Mouse (Mus musculus): ENCODE data around the gene Cog5. TPM values are rescaled to one million over a fixed set of nuclear protein-coding genes. Genes with fewer than 3 reads are reported as not detected.
A peak's percentile ranks its signal among the peaks of the same experiment; 100 is the strongest.

Gene Cog5
- polyA plus RNA-seq, 1 experiment from 2014 or later = 36.8 TPM

DNA sequence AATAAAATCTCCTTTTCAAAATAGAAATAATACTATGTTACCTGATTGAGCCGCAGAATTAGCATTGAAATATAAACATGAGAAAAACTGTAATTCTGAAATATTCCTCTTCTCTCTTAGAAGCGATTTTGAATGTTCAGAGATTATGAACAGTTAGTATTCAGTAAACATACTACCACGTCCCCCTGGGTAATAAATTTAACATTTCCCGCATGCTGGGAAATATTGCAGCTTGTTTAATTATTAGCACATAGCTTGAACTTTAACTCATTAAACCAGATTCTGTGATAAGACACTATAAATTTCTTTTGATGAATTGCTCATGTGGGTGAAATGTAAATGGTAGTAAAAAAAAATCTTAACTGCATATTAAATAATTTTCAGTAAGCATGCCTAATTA lies 58.1 kb downstream of the Cog5 start:
- Histone ChIP-seq H3K27ac (replicated peaks; ENCODE audit: low read depth, low read length) (no peak overlapping the region), H3K4me2 (ENCODE audit: low read depth, low read length) (no peak overlapping the region), H3K4me3 (ENCODE audit: low read depth, low read length) (no peak overlapping the region), H3K27me3 (ENCODE audit: control insufficient read depth, insufficient read depth, low read length) (no peaks in the 10 kb centered on the region), H3K9me3 (replicated peaks; ENCODE audit: control insufficient read depth, low read length) (no peaks in the 10 kb centered on the region), H3K36me3 (replicated peaks; ENCODE audit: control insufficient read depth, insufficient read depth, low read depth, low read length) (no peaks in the 10 kb centered on the region), H3K4me1 (ENCODE audit: control insufficient read depth, insufficient read depth, low read length) (no peaks in the 10 kb centered on the region), H3K9ac (replicated peaks; ENCODE audit: low read length) (no peak overlapping the region)
- 86% methylated on average over 4 of the region's 4 CpGs for WGBS
- no peak for DNase-seq (ENCODE audit: low spot score)
- no peak for ATAC-seq (replicated peaks; ENCODE audit: insufficient number of reproducible peaks, low FRiP score, low TSS enrichment, low read depth)

DNA sequence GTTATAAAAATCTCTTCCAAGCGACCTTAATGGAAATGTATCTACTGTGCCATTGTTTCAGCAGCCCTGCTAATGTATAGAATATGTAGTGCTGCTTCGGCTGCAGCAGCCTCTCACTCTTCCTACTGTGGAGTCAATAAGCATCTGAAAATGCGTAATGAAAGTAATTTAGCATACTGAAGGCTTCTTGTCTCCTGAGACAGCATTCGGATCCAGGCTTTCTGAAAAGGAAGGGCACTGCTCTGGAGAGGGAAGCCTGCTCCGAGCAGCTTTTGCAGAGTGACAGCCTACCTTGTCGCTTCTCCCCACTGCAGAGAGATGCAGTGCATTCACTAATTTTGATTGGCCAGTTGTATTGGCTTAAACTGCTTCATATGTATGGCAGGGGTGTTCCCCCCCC lies 58.9 kb downstream of the Cog5 start, which contains the start of gene Gpr22:
Gene Gpr22 (minus strand): TSS at position 348 of the 400 bp plus-strand sequence.
- H3K4me2 ChIP-seq (ENCODE audit: low read depth, low read length) = no peak within 1 kb of the TSS; the same call in 1 of the 2 replicates
- DNase-seq (ENCODE audit: low spot score) (peak; percentile 27), ATAC-seq (replicated peaks; ENCODE audit: insufficient number of reproducible peaks, low FRiP score, low TSS enrichment, low read depth) (no peak)
- H3K9me3 ChIP-seq (replicated peaks; ENCODE audit: control insufficient read depth, low read length) = no peaks in the 10 kb centered on the region
- no peak within 1 kb of the TSS for H3K4me3 ChIP-seq (ENCODE audit: low read depth, low read length)
- H3K4me1 ChIP-seq (ENCODE audit: control insufficient read depth, insufficient read depth, low read length) = no peaks in the 10 kb centered on the region
- 20% methylated on average over 6 of the region's 6 CpGs for WGBS
- H3K36me3 ChIP-seq (replicated peaks; ENCODE audit: control insufficient read depth, insufficient read depth, low read depth, low read length) = no peaks in the 10 kb centered on the region
- no peaks in the 10 kb centered on the region for H3K27me3 ChIP-seq (ENCODE audit: control insufficient read depth, insufficient read depth, low read length)
- H3K9ac ChIP-seq (replicated peaks; ENCODE audit: low read length) = no peak within 1 kb of the TSS
- no peak within 1 kb of the TSS for H3K27ac ChIP-seq (replicated peaks; ENCODE audit: low read depth, low read length)

DNA sequence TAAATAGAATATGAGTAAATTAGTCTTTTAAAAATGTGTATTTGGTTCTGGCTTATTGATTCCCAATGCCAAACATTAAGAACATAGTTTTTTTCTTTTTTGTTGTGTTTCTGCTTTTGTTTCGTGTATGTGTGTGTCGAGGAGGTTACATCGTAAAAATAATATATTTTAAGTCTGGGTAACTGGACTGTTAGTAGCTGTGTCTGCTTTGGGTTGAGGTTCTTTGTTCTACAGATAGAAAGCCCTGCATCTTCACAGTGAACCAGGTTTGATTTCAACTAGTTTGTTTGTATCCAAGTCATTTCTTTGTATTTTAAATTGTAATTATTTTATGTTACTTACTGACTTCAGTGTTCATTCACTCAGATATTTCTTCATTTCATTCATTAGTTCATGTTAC lies 59.4 kb downstream of the Cog5 start:
- no peak overlapping the region for H3K9ac ChIP-seq (replicated peaks; ENCODE audit: low read length)
- H3K4me3 ChIP-seq (ENCODE audit: low read depth, low read length) = no peak overlapping the region
- DNase-seq (ENCODE audit: low spot score) = no peak
- ATAC-seq (replicated peaks; ENCODE audit: insufficient number of reproducible peaks, low FRiP score, low TSS enrichment, low read depth) = no peak
- H3K27ac ChIP-seq (replicated peaks; ENCODE audit: low read depth, low read length) = no peak overlapping the region
- no peak overlapping the region for H3K4me2 ChIP-seq (ENCODE audit: low read depth, low read length)
- no peaks in the 10 kb centered on the region for H3K27me3 ChIP-seq (ENCODE audit: control insufficient read depth, insufficient read depth, low read length)
- WGBS = 94% methylated on average over 3 of the region's 3 CpGs
- no peaks in the 10 kb centered on the region for H3K9me3 ChIP-seq (replicated peaks; ENCODE audit: control insufficient read depth, low read length)
- no peaks in the 10 kb centered on the region for H3K36me3 ChIP-seq (replicated peaks; ENCODE audit: control insufficient read depth, insufficient read depth, low read depth, low read length)
- H3K4me1 ChIP-seq (ENCODE audit: control insufficient read depth, insufficient read depth, low read length) = no peaks in the 10 kb centered on the region

DNA sequence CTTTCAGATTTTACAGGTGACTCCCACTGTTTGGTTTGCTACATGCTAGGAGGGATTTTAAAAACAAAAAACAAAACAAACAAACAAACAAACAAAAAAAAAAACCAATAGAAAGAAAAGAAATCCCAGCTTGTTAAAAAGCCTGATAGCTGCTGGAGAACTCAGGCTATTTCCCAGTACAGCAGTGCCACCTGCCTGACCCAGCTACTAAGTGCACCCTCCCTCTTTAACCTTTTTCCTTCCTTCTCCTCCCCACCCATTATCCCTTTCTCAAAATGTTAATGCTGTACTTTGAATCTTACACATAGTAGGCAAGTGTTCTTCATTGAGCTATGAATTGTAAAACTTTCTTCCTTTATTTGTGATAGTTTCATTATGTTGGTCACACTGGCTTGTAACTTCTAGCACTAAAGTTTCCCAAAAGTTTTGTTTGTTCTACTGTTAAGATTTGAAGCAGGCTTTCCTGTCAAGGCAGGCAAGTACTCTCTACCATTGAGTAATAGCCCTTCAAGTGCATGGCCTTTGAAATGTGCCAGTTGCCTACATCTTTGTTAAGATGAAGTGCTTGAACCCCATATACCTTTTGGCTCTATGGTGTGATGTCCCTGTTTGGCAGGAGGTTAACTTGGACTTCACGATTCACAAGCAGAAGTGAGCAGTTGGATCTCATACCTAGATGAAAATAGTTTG lies 65.1 kb downstream of the Cog5 start:
- WGBS = 91% methylated on average over 1 of the region's 1 CpGs
- DNase-seq (ENCODE audit: low spot score) (peak; percentile 14), ATAC-seq (replicated peaks; ENCODE audit: insufficient number of reproducible peaks, low FRiP score, low TSS enrichment, low read depth) (no peak)
- Histone ChIP-seq H3K4me1 (ENCODE audit: control insufficient read depth, insufficient read depth, low read length) (no peaks in the 10 kb centered on the region), H3K27me3 (ENCODE audit: control insufficient read depth, insufficient read depth, low read length) (no peaks in the 10 kb centered on the region), H3K36me3 (replicated peaks; ENCODE audit: control insufficient read depth, insufficient read depth, low read depth, low read length) (no peaks in the 10 kb centered on the region), H3K4me2 (ENCODE audit: low read depth, low read length) (no peak overlapping the region), H3K9me3 (replicated peaks; ENCODE audit: control insufficient read depth, low read length) (no peaks in the 10 kb centered on the region), H3K27ac (replicated peaks; ENCODE audit: low read depth, low read length) (no peak overlapping the region), H3K4me3 (ENCODE audit: low read depth, low read length) (no peak overlapping the region), H3K9ac (replicated peaks; ENCODE audit: low read length) (no peak overlapping the region)

DNA sequence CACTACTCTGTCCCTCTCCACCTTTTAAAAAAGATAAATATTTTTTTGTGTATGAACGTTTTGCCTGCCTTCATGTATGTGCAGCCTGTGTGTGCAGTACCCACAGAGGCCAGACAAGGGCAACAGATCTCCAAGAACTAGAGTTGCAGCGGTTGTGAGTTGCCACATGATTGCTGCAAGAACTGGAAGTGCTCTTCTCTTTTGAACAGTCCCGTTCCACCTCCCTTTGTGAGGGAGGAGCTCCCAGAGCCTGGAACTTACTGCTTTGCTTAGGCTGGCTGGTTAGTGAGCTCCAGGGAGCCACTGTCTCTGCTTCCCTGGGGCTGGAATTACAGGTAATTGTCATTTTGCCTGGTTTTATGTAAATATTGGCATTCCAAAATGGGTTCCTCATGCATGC lies 69.9 kb downstream of the Cog5 start:
- no peak for ATAC-seq (replicated peaks; ENCODE audit: insufficient number of reproducible peaks, low FRiP score, low TSS enrichment, low read depth)
- H3K9ac ChIP-seq (replicated peaks; ENCODE audit: low read length) = no peak overlapping the region
- no peak overlapping the region for H3K4me2 ChIP-seq (ENCODE audit: low read depth, low read length)
- H3K27me3 ChIP-seq (ENCODE audit: control insufficient read depth, insufficient read depth, low read length) = no peaks in the 10 kb centered on the region
- 85% methylated on average over 3 of the region's 3 CpGs for WGBS
- no peaks in the 10 kb centered on the region for H3K36me3 ChIP-seq (replicated peaks; ENCODE audit: control insufficient read depth, insufficient read depth, low read depth, low read length)
- DNase-seq (ENCODE audit: low spot score) = no peak
- no peaks in the 10 kb centered on the region for H3K4me1 ChIP-seq (ENCODE audit: control insufficient read depth, insufficient read depth, low read length)
- H3K4me3 ChIP-seq (ENCODE audit: low read depth, low read length) = no peak overlapping the region
- H3K27ac ChIP-seq (replicated peaks; ENCODE audit: low read depth, low read length) = no peak overlapping the region
- H3K9me3 ChIP-seq (replicated peaks; ENCODE audit: control insufficient read depth, low read length) = no peaks in the 10 kb centered on the region

DNA sequence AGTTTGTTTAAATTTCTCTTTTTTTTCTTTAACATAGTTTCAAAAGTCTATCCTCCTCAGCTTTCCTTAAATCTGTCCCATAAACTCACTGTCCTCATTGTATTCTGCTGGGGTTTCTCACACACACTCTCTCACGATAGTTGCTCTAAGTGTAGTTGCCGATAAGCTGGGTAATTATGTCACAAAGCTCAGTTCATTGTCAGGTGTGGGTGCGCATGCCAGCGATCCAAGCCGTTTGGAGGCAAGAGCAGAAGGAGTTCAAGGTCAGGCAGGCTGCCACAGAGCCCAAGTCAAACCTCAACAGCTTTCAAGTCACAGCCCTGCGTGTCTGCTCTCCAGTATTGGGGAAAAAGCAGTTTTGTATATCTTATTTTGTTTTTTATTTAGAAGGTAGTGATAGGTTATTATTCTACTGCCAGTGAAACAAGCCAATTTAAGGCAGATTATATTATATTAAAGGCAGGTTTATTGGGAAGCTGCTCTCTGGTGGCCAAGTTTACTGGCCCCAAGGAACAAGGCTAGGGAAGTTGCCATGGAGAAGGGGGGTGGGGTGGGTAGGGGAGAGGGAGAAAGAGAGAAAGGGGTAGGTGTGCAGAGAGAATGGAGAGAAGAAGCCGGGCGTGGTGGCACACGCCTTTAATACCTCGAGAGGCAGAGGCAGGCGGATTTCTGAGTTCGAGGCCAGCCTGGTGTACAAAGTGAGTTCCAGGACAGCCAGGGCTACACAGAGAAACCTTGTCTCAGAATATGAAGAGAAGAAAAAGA lies 71.0 kb downstream of the Cog5 start:
- H3K4me2 ChIP-seq (ENCODE audit: low read depth, low read length) = no peak overlapping the region
- no peaks in the 10 kb centered on the region for H3K27me3 ChIP-seq (ENCODE audit: control insufficient read depth, insufficient read depth, low read length)
- DNase-seq (ENCODE audit: low spot score) = no peak
- no peaks in the 10 kb centered on the region for H3K36me3 ChIP-seq (replicated peaks; ENCODE audit: control insufficient read depth, insufficient read depth, low read depth, low read length)
- no peaks in the 10 kb centered on the region for H3K9me3 ChIP-seq (replicated peaks; ENCODE audit: control insufficient read depth, low read length)
- no peak overlapping the region for H3K27ac ChIP-seq (replicated peaks; ENCODE audit: low read depth, low read length)
- no peak overlapping the region for H3K4me3 ChIP-seq (ENCODE audit: low read depth, low read length)
- no peaks in the 10 kb centered on the region for H3K4me1 ChIP-seq (ENCODE audit: control insufficient read depth, insufficient read depth, low read length)
- ATAC-seq (replicated peaks; ENCODE audit: insufficient number of reproducible peaks, low FRiP score, low TSS enrichment, low read depth) = no peak
- WGBS = 88% methylated on average over 12 of the region's 12 CpGs
- H3K9ac ChIP-seq (replicated peaks; ENCODE audit: low read length) = no peak overlapping the region

DNA sequence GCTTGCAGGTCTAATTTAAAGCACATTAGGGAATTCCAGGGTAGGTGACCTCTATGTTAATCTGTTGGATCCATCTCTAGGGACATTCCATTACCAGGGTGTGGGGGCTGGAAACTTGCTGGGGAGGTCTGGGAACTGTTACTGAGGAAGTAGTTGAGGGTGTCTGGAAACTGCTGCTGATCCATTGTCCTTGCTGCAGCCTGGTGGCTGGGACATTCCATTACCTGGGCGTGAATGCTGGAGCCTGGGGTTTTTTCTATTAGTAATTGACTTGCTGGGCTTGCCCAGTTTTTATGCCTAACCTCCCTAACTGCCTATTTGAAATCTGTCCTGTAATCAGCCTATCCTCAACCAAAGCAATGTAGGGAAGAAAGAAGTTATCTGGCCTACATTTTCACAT lies 72.0 kb downstream of the Cog5 start:
- no peaks in the 10 kb centered on the region for H3K36me3 ChIP-seq (replicated peaks; ENCODE audit: control insufficient read depth, insufficient read depth, low read depth, low read length)
- no peak overlapping the region for H3K27ac ChIP-seq (replicated peaks; ENCODE audit: low read depth, low read length)
- WGBS = 53% methylated on average over 1 of the region's 1 CpGs
- H3K9ac ChIP-seq (replicated peaks; ENCODE audit: low read length) = no peak overlapping the region
- no peaks in the 10 kb centered on the region for H3K9me3 ChIP-seq (replicated peaks; ENCODE audit: control insufficient read depth, low read length)
- no peaks in the 10 kb centered on the region for H3K4me1 ChIP-seq (ENCODE audit: control insufficient read depth, insufficient read depth, low read length)
- H3K27me3 ChIP-seq (ENCODE audit: control insufficient read depth, insufficient read depth, low read length) = no peaks in the 10 kb centered on the region
- ATAC-seq (replicated peaks; ENCODE audit: insufficient number of reproducible peaks, low FRiP score, low TSS enrichment, low read depth) = no peak
- H3K4me3 ChIP-seq (ENCODE audit: low read depth, low read length) = no peak overlapping the region
- no peak overlapping the region for H3K4me2 ChIP-seq (ENCODE audit: low read depth, low read length)
- no peak for DNase-seq (ENCODE audit: low spot score)

DNA sequence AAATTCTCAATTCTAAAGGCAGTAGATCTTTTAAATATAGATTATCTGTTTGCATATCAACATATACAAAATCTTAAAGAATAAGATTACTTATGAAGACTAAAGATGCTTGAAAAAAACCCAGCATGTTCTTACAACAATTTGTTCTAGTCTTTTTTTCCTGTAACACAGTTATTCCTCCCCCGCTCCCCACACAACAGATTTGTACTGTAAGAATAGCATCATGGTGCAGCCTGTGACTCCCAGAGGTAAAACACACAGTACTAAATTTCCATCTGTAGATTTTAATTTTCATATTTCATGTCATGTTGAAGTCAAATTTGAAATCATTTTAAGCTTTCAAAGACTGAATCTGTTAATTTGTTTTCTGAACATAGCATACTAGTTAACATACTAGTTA lies 75.5 kb downstream of the Cog5 start:
- DNase-seq (ENCODE audit: low spot score) = no peak
- no peaks in the 10 kb centered on the region for H3K27me3 ChIP-seq (ENCODE audit: control insufficient read depth, insufficient read depth, low read length)
- WGBS = 97% methylated on average over 1 of the region's 1 CpGs

More for the DNA sequence above, 75.5 kb downstream of the Cog5 start:
- H3K4me2 ChIP-seq (ENCODE audit: low read depth, low read length) = no peak overlapping the region
- H3K27ac ChIP-seq (replicated peaks; ENCODE audit: low read depth, low read length) = no peak overlapping the region
- H3K9me3 ChIP-seq (replicated peaks; ENCODE audit: control insufficient read depth, low read length) = no peaks in the 10 kb centered on the region
- H3K4me3 ChIP-seq (ENCODE audit: low read depth, low read length) = no peak overlapping the region
- ATAC-seq (replicated peaks; ENCODE audit: insufficient number of reproducible peaks, low FRiP score, low TSS enrichment, low read depth) = no peak
- no peak overlapping the region for H3K9ac ChIP-seq (replicated peaks; ENCODE audit: low read length)
- no peaks in the 10 kb centered on the region for H3K36me3 ChIP-seq (replicated peaks; ENCODE audit: control insufficient read depth, insufficient read depth, low read depth, low read length)
- no peaks in the 10 kb centered on the region for H3K4me1 ChIP-seq (ENCODE audit: control insufficient read depth, insufficient read depth, low read length)

All from embryonic facial prominence, embryonic 11.5 days (tissue).